Mouse (Mus musculus): ENCODE measurements around the gene Arhgap31.

DNA sequence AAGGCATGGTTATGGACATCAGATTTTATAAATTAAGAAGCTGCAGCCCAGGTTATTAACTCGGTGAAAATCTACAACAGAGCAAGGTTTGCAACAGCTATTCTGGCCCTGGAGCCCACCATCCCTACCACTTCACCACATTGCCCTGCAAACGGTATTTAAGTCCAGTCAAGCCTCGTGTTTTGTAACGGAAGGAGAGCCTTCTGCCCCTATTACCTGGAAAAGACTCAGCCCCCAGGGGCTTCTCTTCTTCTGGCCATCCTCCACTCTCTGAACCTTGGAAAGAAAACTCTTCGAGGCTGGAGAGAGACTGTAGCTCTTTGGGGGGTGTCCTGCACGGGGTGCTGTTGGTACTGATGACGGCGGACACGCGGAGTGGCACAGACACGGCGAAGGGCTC is 104.4 kb downstream of the Arhgap31 start:
- TF ChIP-seq CTCF (conservative IDR thresholded peaks at IDR 0.05; ENCODE audit: low read length): no peak
- no peak for TF ChIP-seq NANOG (IDR thresholded peaks at IDR 0.05; ENCODE audit: borderline replicate concordance, low read length)

Data from E14TG2a.4 (cell line).